Mouse (Mus musculus) adrenal gland, adult 18-20 months (tissue): ENCODE measurements around the gene Sema3b. TPM values are rescaled to one million over a fixed set of nuclear protein-coding genes. Genes with fewer than 3 reads are reported as not detected.

Source experiments
- DNase-seq, 2 experiments: peaks; one replicate each; pipeline ENCODE4 v3.0.0; 2021 to 2022; ENCODE audit warnings: low spot score in 2 of 2
- total RNA-seq, 2 experiments: library from RNA; stranded (reverse); gene quantifications; 1 replicate in 1 of 2; 2 replicates in 1 of 2; pipeline ENCODE4 v1.2.3; 2021

Sema3b gene
- total RNA-seq, 2 experiments from 2014 or later, result 5.1 to 6.3 TPM

DNA sequence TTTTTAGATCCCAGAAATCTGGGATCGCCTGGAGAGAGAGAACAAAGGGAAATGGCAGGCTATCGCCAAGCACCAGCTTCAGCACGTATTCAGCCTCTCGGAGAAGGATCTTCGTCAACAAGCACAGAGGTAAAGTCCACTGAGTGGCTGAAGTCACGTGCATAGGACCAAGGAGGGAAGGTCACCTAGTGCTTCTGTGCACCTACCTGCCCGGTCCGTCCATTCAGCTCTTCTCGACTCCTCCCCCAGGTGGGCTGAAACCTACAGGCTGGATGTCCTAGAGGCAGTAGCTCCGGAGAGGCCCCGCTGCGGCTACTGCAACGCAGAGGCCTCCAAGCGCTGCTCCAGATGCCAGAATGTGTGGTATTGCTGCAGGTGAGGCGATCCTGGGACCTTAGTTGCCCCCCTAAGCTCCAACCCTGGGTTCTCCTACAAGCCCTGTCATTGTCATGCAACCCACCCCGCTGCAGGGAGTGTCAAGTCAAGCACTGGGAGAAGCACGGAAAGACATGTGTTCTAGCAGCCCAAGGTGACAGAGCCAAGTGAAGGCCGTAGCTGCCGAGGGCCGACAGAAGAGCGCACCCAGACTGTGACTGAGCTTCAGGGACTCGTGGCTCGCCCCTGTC lies 58.4 kb downstream of the Sema3b start:
- no peak for DNase-seq

DNA sequence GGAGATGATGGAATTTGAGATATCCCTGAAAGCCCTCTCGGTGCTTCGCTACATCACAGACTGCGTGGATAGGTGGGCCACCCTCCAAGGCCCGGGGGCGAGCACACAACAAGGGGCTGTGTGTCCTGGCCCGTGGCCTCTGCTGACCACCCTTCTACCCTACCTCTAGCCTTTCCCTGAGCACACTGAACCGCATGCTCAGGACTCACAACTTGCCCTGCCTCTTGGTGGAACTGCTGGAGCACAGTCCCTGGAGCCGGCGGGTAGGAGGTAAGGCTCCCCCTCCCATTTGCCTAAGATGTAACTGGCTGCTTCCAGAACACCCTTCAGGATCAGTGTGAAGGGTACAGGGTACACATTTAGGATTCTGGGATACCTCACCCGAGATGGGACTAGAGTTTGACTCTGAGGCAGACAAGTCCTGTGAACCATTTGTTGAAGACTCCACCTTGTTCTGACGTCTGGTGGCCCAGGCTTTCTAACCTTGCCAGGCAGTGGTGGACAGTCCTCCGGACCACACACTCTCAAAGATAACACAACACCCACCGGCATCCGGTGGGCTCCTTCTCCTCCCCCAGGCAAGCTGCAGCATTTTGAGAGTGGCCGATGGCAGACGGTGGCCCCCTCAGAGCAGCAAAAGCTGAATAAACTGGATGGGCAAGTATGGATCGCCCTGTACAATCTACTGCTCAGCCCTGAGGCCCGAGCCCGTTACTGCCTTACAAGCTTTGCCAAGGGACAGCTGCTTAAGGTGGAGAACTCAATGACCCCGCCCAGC lies 59.5 kb downstream of the Sema3b start:
- DNase-seq, result no peak

DNA sequence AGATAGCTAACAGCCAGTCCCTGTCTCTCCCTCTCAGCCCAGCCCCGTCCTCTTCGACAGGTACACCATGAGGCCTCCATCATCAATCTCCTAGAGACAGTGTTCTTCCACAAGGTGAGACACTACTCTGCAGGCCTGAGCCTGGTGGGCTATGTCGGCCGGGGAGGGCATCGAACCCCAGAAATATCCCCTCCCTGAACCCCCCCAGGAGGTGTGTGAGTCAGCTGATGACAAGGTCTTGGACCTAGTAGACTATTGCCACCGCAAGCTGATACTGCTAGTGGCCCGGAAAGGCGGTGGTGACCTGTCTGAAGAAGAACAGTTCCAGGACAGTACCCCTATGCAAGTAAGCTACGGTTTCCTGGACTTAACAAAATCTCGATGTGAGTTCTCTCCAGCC lies 60.2 kb downstream of the Sema3b start:
- DNase-seq, result no peak

DNA sequence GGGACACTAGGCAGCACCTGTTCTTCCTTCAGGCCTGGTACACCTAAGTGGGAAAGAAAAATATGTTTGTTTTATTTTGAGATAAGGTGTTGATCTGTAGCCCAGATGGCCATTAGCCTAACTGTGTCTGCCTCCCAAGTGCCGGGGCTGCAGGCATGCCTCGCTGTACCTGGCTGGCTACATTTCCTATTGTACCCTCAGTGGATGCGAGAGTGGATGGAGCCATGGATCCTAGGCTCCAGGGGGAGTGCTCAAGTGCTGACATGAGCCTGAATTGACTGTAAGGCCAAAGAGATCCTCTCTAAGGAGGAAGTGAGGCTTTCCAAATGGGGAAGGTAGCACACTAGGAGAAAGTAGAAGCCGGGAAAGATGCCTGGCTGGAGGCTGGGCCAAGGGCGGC lies 61.1 kb downstream of the Sema3b start:
- no peak for DNase-seq

Other genes starting within 250 kb of the Sema3b start
- 1 to 10 TPM; 5.8 to 6.9 TPM for gene Cacna2d2, start 209.6 kb downstream of the Sema3b start, total RNA-seq
- 10 to 100 TPM; 40.0 to 49.5 TPM for gene Tmem115, start 75.3 kb downstream of the Sema3b start, total RNA-seq
- 10 to 100 TPM; 12.8 to 20.2 TPM for gene Cyb561d2, start 67.0 kb downstream of the Sema3b start, total RNA-seq
- gene Nprl2, start 67.0 kb downstream of the Sema3b start, total RNA-seq, result 10 to 100 TPM; 25.8 to 30.9 TPM
- gene Zmynd10, start 61.9 kb downstream of the Sema3b start, total RNA-seq, result 1 to 10 TPM; 1.0 to 1.1 TPM
- gene Rassf1, start 57.7 kb downstream of the Sema3b start, total RNA-seq, result 10 to 100 TPM; 16.4 to 24.2 TPM
- 10 to 100 TPM; 53.9 to 54.3 TPM for gene Tusc2, start 46.0 kb downstream of the Sema3b start, total RNA-seq
- gene Hyal2, start 41.3 kb downstream of the Sema3b start, total RNA-seq, result 10 to 100 TPM; 34.1 to 45.3 TPM
- gene Hyal1, start 32.3 kb downstream of the Sema3b start, total RNA-seq, result 10 to 100 TPM in 1 of 2 experiments, 1 to 10 TPM in 1; 9.2 to 15.7 TPM
- gene Naa80, start 30.3 kb downstream of the Sema3b start, total RNA-seq, result 10 to 100 TPM; 13.3 to 16.5 TPM
- gene Hyal3, start 28.4 kb downstream of the Sema3b start, total RNA-seq, result 1 to 10 TPM; 1.4 to 1.7 TPM
- gene Ifrd2, start 21.6 kb downstream of the Sema3b start, total RNA-seq, result 10 to 100 TPM; 38.0 to 41.1 TPM
- gene Gnai2, start 26.1 kb upstream of the Sema3b start, total RNA-seq, result 100 to 1,000 TPM; 238 to 263 TPM
- under 1 TPM; 0.33 to 0.64 TPM for gene Slc38a3, start 60.3 kb upstream of the Sema3b start, total RNA-seq
- gene Gnat1, start 70.5 kb upstream of the Sema3b start, total RNA-seq, result under 1 TPM; 0.22 to 0.56 TPM
- 10 to 100 TPM; 30.2 to 34.1 TPM for gene Sema3f, start 101.2 kb upstream of the Sema3b start, total RNA-seq
- gene Rbm5, start 161.8 kb upstream of the Sema3b start, total RNA-seq, result 100 to 1,000 TPM; 115 to 118 TPM